Mouse (Mus musculus): Measurements from ENCODE around the gene Rab11fip4. TPM values are rescaled to one million over a fixed set of nuclear protein-coding genes. Genes with fewer than 3 reads are reported as not detected.

Gene Rab11fip4
- polyA plus RNA-seq (2012; rRNA removed): 94.8 and 95.7 TPM in 2 replicates

- H3K27ac ChIP-seq (ENCODE audit: insufficient read depth, low read length): peak within 1 kb of the TSS; percentile 40
- H3K27me3 ChIP-seq (ENCODE audit: control insufficient read depth, insufficient read depth, low read length): no peaks in the 10 kb centered on the region
- peak within 1 kb of the TSS; percentile 82 for H3K4me3 ChIP-seq (replicated peaks; ENCODE audit: insufficient read depth, low read depth, low read length)
- peak; percentile 70 to 73 for DNase-seq
- TF ChIP-seq POLR2A (IDR thresholded peaks at IDR 0.05; ENCODE audit: borderline replicate concordance, insufficient read depth, low read length) (0 out of 2 replicates have a peak, but pooled peaks have one; percentile 39), CTCF (IDR thresholded peaks at IDR 0.05; ENCODE audit: borderline replicate concordance, insufficient read depth, low read depth, low read length) (no peak)
- peaks cover 12% of the 10 kb centered on the region for H3K4me1 ChIP-seq (ENCODE audit: control insufficient read depth, insufficient read depth, low read length)
- WGBS: 3% methylated on average over 87 of the region's 98 CpGs
Observed at GRCm38 (mm10) chr11:79590664-79591590, at the start of gene Rab11fip4. Rab11fip4 (plus strand) TSS chr11:79591212.

- no peak for DNase-seq
- no peak overlapping the region for H3K4me3 ChIP-seq (replicated peaks; ENCODE audit: insufficient read depth, low read depth, low read length)
- no peak overlapping the region for H3K27ac ChIP-seq (ENCODE audit: insufficient read depth, low read length)
- H3K27me3 ChIP-seq (ENCODE audit: control insufficient read depth, insufficient read depth, low read length): no peaks in the 10 kb centered on the region
- H3K4me1 ChIP-seq (ENCODE audit: control insufficient read depth, insufficient read depth, low read length): no peaks in the 10 kb centered on the region
- no peak for TF ChIP-seq CTCF (IDR thresholded peaks at IDR 0.05; ENCODE audit: borderline replicate concordance, insufficient read depth, low read depth, low read length)
- TF ChIP-seq POLR2A (IDR thresholded peaks at IDR 0.05; ENCODE audit: borderline replicate concordance, insufficient read depth, low read length): no peak
- WGBS: 93% methylated on average over 1 of the region's 1 CpGs
Observed at GRCm38 (mm10) chr11:79552622-79553021, 38.4 kb upstream of the Rab11fip4 start.

- Histone ChIP-seq H3K27ac (ENCODE audit: insufficient read depth, low read length) (no peak overlapping the region), H3K27me3 (ENCODE audit: control insufficient read depth, insufficient read depth, low read length) (no peaks in the 10 kb centered on the region), H3K4me1 (ENCODE audit: control insufficient read depth, insufficient read depth, low read length) (no peaks in the 10 kb centered on the region), H3K4me3 (replicated peaks; ENCODE audit: insufficient read depth, low read depth, low read length) (no peak overlapping the region)
- DNase-seq: no peak
- TF ChIP-seq POLR2A (IDR thresholded peaks at IDR 0.05; ENCODE audit: borderline replicate concordance, insufficient read depth, low read length) (no peak), CTCF (IDR thresholded peaks at IDR 0.05; ENCODE audit: borderline replicate concordance, insufficient read depth, low read depth, low read length) (no peak)
- 95% methylated on average over 4 of the region's 4 CpGs for WGBS
Observed at GRCm38 (mm10) chr11:79560536-79560935, 30.5 kb upstream of the Rab11fip4 start.

GRCm38 (mm10) chr11:79563493-79563892, 27.5 kb upstream of the Rab11fip4 start:
- Histone ChIP-seq H3K4me3 (replicated peaks; ENCODE audit: insufficient read depth, low read depth, low read length) (no peak overlapping the region), H3K27me3 (ENCODE audit: control insufficient read depth, insufficient read depth, low read length) (no peaks in the 10 kb centered on the region), H3K4me1 (ENCODE audit: control insufficient read depth, insufficient read depth, low read length) (no peaks in the 10 kb centered on the region), H3K27ac (ENCODE audit: insufficient read depth, low read length) (no peak overlapping the region)
- DNase-seq: no peak
- no peak for TF ChIP-seq CTCF (IDR thresholded peaks at IDR 0.05; ENCODE audit: borderline replicate concordance, insufficient read depth, low read depth, low read length)
- WGBS: 90% methylated on average over 7 of the region's 7 CpGs

- H3K27ac ChIP-seq (ENCODE audit: insufficient read depth, low read length): no peak overlapping the region
- no peaks in the 10 kb centered on the region for H3K27me3 ChIP-seq (ENCODE audit: control insufficient read depth, insufficient read depth, low read length)
- H3K4me3 ChIP-seq (replicated peaks; ENCODE audit: insufficient read depth, low read depth, low read length): no peak overlapping the region
- TF ChIP-seq CTCF (IDR thresholded peaks at IDR 0.05; ENCODE audit: borderline replicate concordance, insufficient read depth, low read depth, low read length): no peak
- TF ChIP-seq POLR2A (IDR thresholded peaks at IDR 0.05; ENCODE audit: borderline replicate concordance, insufficient read depth, low read length): no peak
- no peak for DNase-seq
- no peaks in the 10 kb centered on the region for H3K4me1 ChIP-seq (ENCODE audit: control insufficient read depth, insufficient read depth, low read length)
- WGBS: 63% methylated on average over 1 of the region's 1 CpGs
Observed at GRCm38 (mm10) chr11:79566947-79567346, 24.1 kb upstream of the Rab11fip4 start.

GRCm38 (mm10) chr11:79568197-79568911, 22.7 kb upstream of the Rab11fip4 start:
- no peaks in the 10 kb centered on the region for H3K4me1 ChIP-seq (ENCODE audit: control insufficient read depth, insufficient read depth, low read length)
- no peak overlapping the region for H3K27ac ChIP-seq (ENCODE audit: insufficient read depth, low read length)
- WGBS: 86% methylated on average over 11 of the region's 11 CpGs
- TF ChIP-seq CTCF (IDR thresholded peaks at IDR 0.05; ENCODE audit: borderline replicate concordance, insufficient read depth, low read depth, low read length) (no peak), POLR2A (IDR thresholded peaks at IDR 0.05; ENCODE audit: borderline replicate concordance, insufficient read depth, low read length) (no peak)
- no peaks in the 10 kb centered on the region for H3K27me3 ChIP-seq (ENCODE audit: control insufficient read depth, insufficient read depth, low read length)
- H3K4me3 ChIP-seq (replicated peaks; ENCODE audit: insufficient read depth, low read depth, low read length): no peak overlapping the region
- no peak for DNase-seq

- no peak overlapping the region for H3K27ac ChIP-seq (ENCODE audit: insufficient read depth, low read length)
- H3K27me3 ChIP-seq (ENCODE audit: control insufficient read depth, insufficient read depth, low read length): no peaks in the 10 kb centered on the region
- 100% methylated on average over 2 of the region's 2 CpGs for WGBS
- H3K4me3 ChIP-seq (replicated peaks; ENCODE audit: insufficient read depth, low read depth, low read length): no peak overlapping the region
- no peak for DNase-seq
- TF ChIP-seq CTCF (IDR thresholded peaks at IDR 0.05; ENCODE audit: borderline replicate concordance, insufficient read depth, low read depth, low read length) (no peak), POLR2A (IDR thresholded peaks at IDR 0.05; ENCODE audit: borderline replicate concordance, insufficient read depth, low read length) (no peak)
- peaks cover 3% of the 10 kb centered on the region; the same call in 1 of the 2 replicates for H3K4me1 ChIP-seq (ENCODE audit: control insufficient read depth, insufficient read depth, low read length)
Observed at GRCm38 (mm10) chr11:79570319-79570718, 20.7 kb upstream of the Rab11fip4 start.
